ENCODE assay signal across 11 mouse cellular contexts in genomic region chr1:23282215-23282869, GRCm38 (mm10).
DNase-seq lines count a peak whose midpoint lies in the region; ATAC-seq and TF ChIP-seq lines count a peak whose summit lies in the region.
"Had no signal": no experiment of that assay in that cellular context is flagged by ENCODE, and none has a peak within 500 bp of the region (broad histone marks: within the 10 kb centered on the region; RNA-seq: fewer than 3 reads in every experiment).

No protein-coding gene starts in this region.

- peaks cover 7% of the 10 kb centered on the region; the same call in 1 of the 2 replicates for H3K36me3 ChIP-seq in heart, embryonic 16.5 days (ENCODE audit: control insufficient read depth, insufficient read depth)
- H3K36me3 ChIP-seq in erythroblast, embryonic 14.5 days (ENCODE audit: control insufficient read depth), result peaks cover 80% of the 10 kb centered on the region
- H3K36me3 ChIP-seq in liver, postnatal 0 days (replicated peaks; ENCODE audit: insufficient read depth, low read length), result peaks cover 7% of the 10 kb centered on the region
- 0 out of 2 replicates have a peak, but pooled peaks cover 3% of the 10 kb centered on the region for H3K36me3 ChIP-seq in hindbrain, embryonic 13.5 days

- H3K4me2 ChIP-seq in heart, embryonic 16.5 days (ENCODE audit: low read depth, low read length), result no peak overlapping the region
- H3K4me2 ChIP-seq in liver, postnatal 0 days (ENCODE audit: low read depth, low read length), result peak overlapping the region; percentile 35
- no peak overlapping the region for H3K4me2 ChIP-seq in hindbrain, embryonic 13.5 days
- H3K4me2 ChIP-seq: neural tube, embryonic 13.5 days had no signal

- peaks cover 11% of the 10 kb centered on the region for H3K4me1 ChIP-seq in heart, embryonic 16.5 days (ENCODE audit: control insufficient read depth, insufficient read depth, low read length)
- H3K4me1 ChIP-seq in erythroblast, embryonic 14.5 days (ENCODE audit: control insufficient read depth), result peaks cover 71% of the 10 kb centered on the region
- peaks cover 14% of the 10 kb centered on the region for H3K4me1 ChIP-seq in liver, postnatal 0 days (ENCODE audit: insufficient read depth)
- no peaks in the 10 kb centered on the region for H3K4me1 ChIP-seq in hindbrain, embryonic 13.5 days (replicated peaks)
- H3K4me1 ChIP-seq: neural tube, embryonic 13.5 days had no signal

- H3K4me3 ChIP-seq in heart, embryonic 16.5 days (ENCODE audit: low read length), result no peak overlapping the region
- H3K4me3 ChIP-seq in erythroblast, embryonic 14.5 days (replicated peaks), result peak overlapping the region; percentile 42
- no peak overlapping the region for H3K4me3 ChIP-seq in liver, postnatal 0 days (ENCODE audit: low read depth, low read length)
- no peak overlapping the region for H3K4me3 ChIP-seq in hindbrain, embryonic 13.5 days
- H3K4me3 ChIP-seq: megakaryocyte, embryonic 14.5 days; neural tube, embryonic 13.5 days had no signal

- H3K27me3 ChIP-seq in heart, embryonic 16.5 days (ENCODE audit: control insufficient read depth, insufficient read depth, low read length), result no peaks in the 10 kb centered on the region
- H3K27me3 ChIP-seq in erythroblast, embryonic 14.5 days (ENCODE audit: control insufficient read depth), result no peaks in the 10 kb centered on the region
- no peaks in the 10 kb centered on the region for H3K27me3 ChIP-seq in liver, postnatal 0 days (ENCODE audit: insufficient read depth, low read length)
- no peaks in the 10 kb centered on the region for H3K27me3 ChIP-seq in hindbrain, embryonic 13.5 days
- H3K27me3 ChIP-seq: megakaryocyte, embryonic 14.5 days; neural tube, embryonic 13.5 days had no signal

- H3K9me3 ChIP-seq in heart, embryonic 16.5 days (replicated peaks; ENCODE audit: control insufficient read depth, low read length), result no peaks in the 10 kb centered on the region
- H3K9me3 ChIP-seq in erythroblast, embryonic 14.5 days (ENCODE audit: control insufficient read depth, low read length), result no peaks in the 10 kb centered on the region
- no peaks in the 10 kb centered on the region for H3K9me3 ChIP-seq in liver, postnatal 0 days (ENCODE audit: low read length)
- H3K9me3 ChIP-seq in hindbrain, embryonic 13.5 days, result no peaks in the 10 kb centered on the region
- H3K9me3 ChIP-seq: megakaryocyte, embryonic 14.5 days; neural tube, embryonic 13.5 days had no signal

- no peak for ATAC-seq in heart, embryonic 16.5 days (replicated peaks; ENCODE audit: extremely low read depth, insufficient read depth, low FRiP score)
- ATAC-seq in liver, postnatal 0 days, result peak; percentile 99
- ATAC-seq in hindbrain, embryonic 13.5 days (ENCODE audit: low FRiP score), result no peak

- peak overlapping the region; percentile 23; the same call in 1 of the 2 replicates for H3K27ac ChIP-seq in heart, embryonic 16.5 days (ENCODE audit: low read length)
- H3K27ac ChIP-seq in liver, postnatal 0 days (ENCODE audit: low read depth), result peak overlapping the region; percentile 86
- H3K27ac ChIP-seq in hindbrain, embryonic 13.5 days, result no peak overlapping the region
- H3K27ac ChIP-seq: neural tube, embryonic 13.5 days had no signal

- peak; percentile 97 for TF ChIP-seq EP300 in liver, postnatal 0 days (IDR thresholded peaks at IDR 0.05; ENCODE audit: low read depth)

- DNase-seq in heart, postnatal 10 days, result no peak
- DNase-seq in MEL-GATA-1-ER (ENCODE audit: extremely low read depth, low read depth), result peak; percentile 86
- DNase-seq in liver, postnatal 0 days, result no peak
- DNase-seq in layer of hippocampus, adult 18-20 months (ENCODE audit: low spot score in 2 of 2), result no peak
- DNase-seq: cerebellum, adult 2 months; kidney, adult 8-10 months had no signal

- intact Hi-C loops in heart, postnatal 10 days (cut with DNase I), result loop anchor here (10.0 kb wide), 2 partner anchors 218 to 678 kb away; no protein-coding TSS in a partner anchor

- no peak for TF ChIP-seq CTCF in liver, postnatal 0 days (IDR thresholded peaks at IDR 0.05; ENCODE audit: low read depth)

- no peak overlapping the region for H3K9ac ChIP-seq in heart, embryonic 16.5 days (ENCODE audit: low read length)
- H3K9ac ChIP-seq in liver, postnatal 0 days (replicated peaks), result no peak overlapping the region
- H3K9ac ChIP-seq in hindbrain, embryonic 13.5 days, result no peak overlapping the region
- H3K9ac ChIP-seq: neural tube, embryonic 13.5 days had no signal

- WGBS in heart, embryonic 16.5 days, result 84% methylated on average over 2 of the region's 2 CpGs
- WGBS in liver, postnatal 0 days (ENCODE audit: insufficient replicate concordance), result 62% methylated on average over 2 of the region's 2 CpGs
- 95% methylated on average over 2 of the region's 2 CpGs for WGBS in hindbrain, embryonic 13.5 days
